Mouse (Mus musculus) CH12.LX (cell line): Measurements from ENCODE around the gene Cdh13. TPM values are rescaled to one million over a fixed set of nuclear protein-coding genes. Genes with fewer than 3 reads are reported as not detected.

ENCODE experiments used
- DNase-seq: peaks from one replicate; pipeline ENCODE4 v3.0.0-alpha.2; 2013; ENCODE audit errors: extremely low read depth
- H3K27ac ChIP-seq: 2 replicates; pipeline ENCODE4 v1.5.1; 2012; ENCODE audit warnings: low read depth, mild to moderate bottlenecking, control low read depth, moderate library complexity; ENCODE audit not compliant: insufficient read depth
- H3K27me3 ChIP-seq: replicated peaks from 2 replicates; pipeline ENCODE3; 2012; ENCODE audit warnings: inconsistent platforms
- H3K36me3 ChIP-seq, 2 experiments: replicated peaks in 1 of 2; 2 replicates each; pipeline versions ENCODE3 to v1.6.1; 2012; ENCODE audit warnings: inconsistent platforms in 1 of 2, low read length in 1 of 2, mild to moderate bottlenecking in 1 of 2, mixed read lengths in 1 of 2, moderate library complexity in 1 of 2; ENCODE audit not compliant: control insufficient read depth in 1 of 2, insufficient read depth in 1 of 2
- H3K4me1 ChIP-seq, 2 experiments: 2 replicates each; pipeline ENCODE4 v1.6.1; 2012; ENCODE audit warnings: inconsistent platforms in 1 of 2, moderate library complexity in 1 of 2; ENCODE audit not compliant: insufficient read depth in 2 of 2, control insufficient read depth in 1 of 2
- H3K4me2 ChIP-seq: 2 replicates; pipeline ENCODE4 v1.6.1; 2012; ENCODE audit warnings: low read depth, mild to moderate bottlenecking, control low read depth; ENCODE audit not compliant: poor library complexity, insufficient read depth, severe bottlenecking
- H3K4me3 ChIP-seq, 3 experiments: fragments of 150-350 bp in 1 of 3; sonication (generic) in 1 of 3; replicated peaks in 1 of 3; 2 replicates each; pipeline versions ENCODE3 to v1.5.1; 2011 to 2012; ENCODE audit warnings: low read depth in 2 of 3, low read length in 2 of 3, mild to moderate bottlenecking in 2 of 3, moderate library complexity in 2 of 3, control low read depth in 1 of 3, improper control_type of control experiment in 1 of 3, inconsistent platforms in 1 of 3, mixed read lengths in 1 of 3; ENCODE audit not compliant: poor library complexity in 1 of 3
- H3K79me2 ChIP-seq: replicated peaks from 2 replicates; pipeline ENCODE4 v1.6.1; 2012; ENCODE audit warnings: mild to moderate bottlenecking, moderate library complexity; ENCODE audit not compliant: control insufficient read depth, poor library complexity, insufficient read depth, severe bottlenecking; ENCODE audit errors: extremely low read depth
- H3K9ac ChIP-seq: 2 replicates; pipeline ENCODE4 v1.6.1; 2012; ENCODE audit warnings: low read depth, mild to moderate bottlenecking, control low read depth, moderate library complexity; ENCODE audit not compliant: insufficient read depth
- H3K9me3 ChIP-seq: replicated peaks from 2 replicates; pipeline ENCODE3; 2012; ENCODE audit warnings: low read length, inconsistent platforms, mixed read lengths
- BHLHE40 ChIP-seq: IDR thresholded peaks from 2 replicates; pipeline ENCODE4 v1.6.1; 2011; ENCODE audit warnings: mild to moderate bottlenecking, low read depth, low read length, improper control_type of control experiment
- CHD1 ChIP-seq: IDR thresholded peaks from 2 replicates; pipeline ENCODE4 v1.6.1; 2012; ENCODE audit warnings: low read depth, low read length, improper control_type of control experiment, inconsistent platforms
- E2F4 ChIP-seq: IDR thresholded peaks from 2 replicates; pipeline ENCODE4 v1.6.1; 2011; ENCODE audit warnings: low read depth, low read length, improper control_type of control experiment; ENCODE audit not compliant: insufficient replicate concordance
- EP300 ChIP-seq: IDR thresholded peaks from 2 replicates; pipeline ENCODE4 v1.6.1; 2011; ENCODE audit warnings: low read length, improper control_type of control experiment
- ETS1 ChIP-seq: conservative IDR thresholded peaks from 2 replicates; pipeline ENCODE4 v1.6.1; 2012; ENCODE audit warnings: low read depth, mild to moderate bottlenecking, inconsistent platforms, low read length, improper control_type of control experiment, moderate library complexity
- GABPA ChIP-seq: IDR thresholded peaks from 2 replicates; pipeline ENCODE4 v1.6.1; 2012; ENCODE audit warnings: low read depth, low read length, improper control_type of control experiment, inconsistent platforms; ENCODE audit not compliant: insufficient replicate concordance
- HCFC1 ChIP-seq: IDR thresholded peaks from 2 replicates; pipeline ENCODE4 v1.6.1; 2012; ENCODE audit warnings: low read depth, mild to moderate bottlenecking, inconsistent platforms, low read length, improper control_type of control experiment
- IRF4 ChIP-seq: IDR thresholded peaks from 2 replicates; pipeline ENCODE4 v1.6.1; 2014; ENCODE audit warnings: low read depth, mild to moderate bottlenecking, inconsistent platforms, low read length, improper control_type of control experiment
- JUN ChIP-seq: IDR thresholded peaks from 2 replicates; pipeline ENCODE4 v1.6.1; 2011; ENCODE audit warnings: low read depth, mild to moderate bottlenecking, low read length, improper control_type of control experiment, moderate library complexity; ENCODE audit not compliant: insufficient read depth
- JUND ChIP-seq: conservative IDR thresholded peaks from 2 replicates; pipeline ENCODE4 v1.6.1; 2011; ENCODE audit warnings: low read depth, low read length, improper control_type of control experiment
- KAT2A ChIP-seq: IDR thresholded peaks from 2 replicates; pipeline ENCODE4 v1.6.1; 2012; ENCODE audit warnings: low read length, improper control_type of control experiment, inconsistent platforms; ENCODE audit not compliant: insufficient replicate concordance
- MAZ ChIP-seq: IDR thresholded peaks from 2 replicates; pipeline ENCODE4 v1.6.1; 2012; ENCODE audit warnings: low read depth, mild to moderate bottlenecking, inconsistent platforms, low read length, improper control_type of control experiment, moderate library complexity
- MEF2A ChIP-seq: IDR thresholded peaks from 2 replicates; pipeline ENCODE4 v1.6.1; 2014; ENCODE audit warnings: low read depth, mild to moderate bottlenecking, inconsistent platforms, low read length, improper control_type of control experiment, borderline replicate concordance
- MYC ChIP-seq: IDR thresholded peaks from 2 replicates; pipeline ENCODE4 v1.6.1; 2011; ENCODE audit warnings: low read depth, mild to moderate bottlenecking, improper control_type of control experiment, low read length
- PAX5 ChIP-seq: IDR thresholded peaks from 2 replicates; pipeline ENCODE4 v1.6.1; 2012; ENCODE audit warnings: low read length, inconsistent platforms, mixed read lengths
- POLR2AphosphoS2 ChIP-seq: IDR thresholded peaks from 2 replicates; pipeline ENCODE4 v1.6.1; 2011; ENCODE audit warnings: low read depth, low read length, improper control_type of control experiment
- RCOR1 ChIP-seq: conservative IDR thresholded peaks from 2 replicates; pipeline ENCODE4 v1.6.1; 2012; ENCODE audit warnings: low read depth, mild to moderate bottlenecking, inconsistent platforms, low read length, improper control_type of control experiment
- SIN3A ChIP-seq: IDR thresholded peaks from 2 replicates; pipeline ENCODE4 v1.6.1; 2012; ENCODE audit warnings: low read length, improper control_type of control experiment, inconsistent platforms
- TBP ChIP-seq: conservative IDR thresholded peaks from 2 replicates; pipeline ENCODE4 v1.6.1; 2011; ENCODE audit warnings: low read depth, low read length, improper control_type of control experiment
- ZMIZ1 ChIP-seq: IDR thresholded peaks from 2 replicates; pipeline ENCODE4 v1.6.1; 2012; ENCODE audit warnings: low read depth, mild to moderate bottlenecking, inconsistent platforms, low read length, improper control_type of control experiment
- dilution Hi-C: fragments of 300-500 bp; cut with MboI; formaldehyde crosslinking; loops from 2 replicates; pipeline ENCODE4 v1.14.3; 2020; ENCODE audit warnings: low sequenced_read_pairs; ENCODE audit not compliant: extremely low pct_unique_long_range_greater_than_20kb, extremely low pct_ligation_motif_present
- in situ Hi-C: fragments of 300-500 bp; cut with MboI; formaldehyde crosslinking; loops from 3 replicates; pipeline ENCODE4 v1.14.3; 2019; ENCODE audit warnings: low sequenced_read_pairs, low pct_ligation_motif_present, low pct_unique_long_range_greater_than_20kb, mixed read lengths
- polyA plus RNA-seq: library from polyadenylated mRNA; unstranded; fragments of >175 nt; gene quantifications from 2 replicates; pipeline ENCODE4 v1.2.1, GENCODE M21; 2012; ENCODE audit warnings: low read depth; ENCODE audit not compliant: insufficient read length
- total RNA-seq, 2 experiments: library from RNA; depleted of rRNA; stranded (reverse); fragments of 300-350 nt in 1 of 2; fragments of >200 nt in 1 of 2; gene quantifications; 2 replicates each; pipeline ENCODE4 v1.2.3; 2012 to 2014

The Cdh13 gene
- total and polyA plus RNA-seq, 3 experiments: not detected

DNA sequence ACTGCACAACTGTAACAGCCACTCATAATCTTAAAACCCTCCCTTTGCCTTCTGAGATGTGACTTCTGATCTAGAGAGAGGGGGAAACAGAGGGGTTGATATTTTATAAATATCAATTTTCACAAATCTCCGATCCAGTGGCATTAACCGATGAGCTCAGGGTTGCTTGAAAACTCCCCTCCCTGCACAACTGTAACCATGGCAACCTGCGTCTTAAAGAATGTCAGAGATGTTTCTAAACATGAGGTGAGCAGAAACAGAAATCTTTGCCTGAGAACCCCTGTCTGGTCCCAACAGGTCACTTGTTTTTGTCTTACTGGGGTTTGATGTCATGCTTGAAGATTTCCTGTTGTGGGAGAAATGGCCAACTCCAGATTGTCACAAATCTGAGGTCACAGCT is 513.6 kb downstream of the Cdh13 start:
- Histone ChIP-seq H3K27me3 (no peaks in the 10 kb centered on the region), H3K4me3 (no peak overlapping the region), H3K4me2 (no peak overlapping the region), H3K4me1 (no peaks in the 10 kb centered on the region), H3K9ac (no peak overlapping the region), H3K9me3 (peaks cover 84% of the 10 kb centered on the region), H3K36me3 (no peaks in the 10 kb centered on the region), H3K79me2 (no peaks in the 10 kb centered on the region), H3K27ac (no peak overlapping the region)
- in situ Hi-C loops: no loop called here
- no peak for DNase-seq
- dilution Hi-C loops: no loop called here
- TF ChIP-seq GABPA: no peak
- no peak for TF ChIP-seq BHLHE40
- no peak for TF ChIP-seq E2F4
- TF ChIP-seq RCOR1: no peak
- TF ChIP-seq EP300: no peak
- TF ChIP-seq JUND: no peak
- no peak for TF ChIP-seq HCFC1
- TF ChIP-seq IRF4: no peak
- TF ChIP-seq ZMIZ1: no peak
- no peak for TF ChIP-seq TBP
- no peak for TF ChIP-seq SIN3A
- TF ChIP-seq POLR2AphosphoS2: no peak
- no peak for TF ChIP-seq JUN
- TF ChIP-seq MYC: no peak
- TF ChIP-seq ETS1: no peak

DNA sequence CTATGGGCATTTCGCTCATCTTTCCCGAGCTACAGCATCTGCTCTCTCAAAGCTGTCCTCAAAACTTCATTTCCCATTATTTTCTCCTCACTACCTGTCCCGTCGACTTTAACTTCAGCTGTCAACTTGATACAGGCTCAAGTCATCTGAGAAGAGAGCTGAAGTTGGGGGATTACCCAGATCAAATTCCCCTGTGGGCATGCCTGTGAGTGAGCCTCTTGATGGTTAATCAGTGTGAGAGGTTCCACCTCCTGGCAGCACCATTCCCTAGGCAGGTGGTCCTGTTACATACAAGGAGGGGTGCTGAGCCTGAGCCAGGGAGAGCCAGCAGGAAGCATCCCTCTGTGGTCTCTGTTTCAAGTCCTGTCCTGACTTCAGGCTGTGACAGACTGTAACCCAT is 519.6 kb downstream of the Cdh13 start:
- dilution Hi-C loops (no loop called here), in situ Hi-C loops (no loop called here)
- TF ChIP-seq POLR2AphosphoS2 (no peak), GABPA (no peak), SIN3A (no peak)
- Histone ChIP-seq H3K27ac (no peak overlapping the region), H3K36me3 (no peaks in the 10 kb centered on the region), H3K9ac (no peak overlapping the region), H3K79me2 (no peaks in the 10 kb centered on the region), H3K4me2 (no peak overlapping the region), H3K9me3 (peaks cover 74% of the 10 kb centered on the region), H3K4me3 (no peak overlapping the region), H3K4me1 (no peaks in the 10 kb centered on the region), H3K27me3 (no peaks in the 10 kb centered on the region)
- no peak for DNase-seq

DNA sequence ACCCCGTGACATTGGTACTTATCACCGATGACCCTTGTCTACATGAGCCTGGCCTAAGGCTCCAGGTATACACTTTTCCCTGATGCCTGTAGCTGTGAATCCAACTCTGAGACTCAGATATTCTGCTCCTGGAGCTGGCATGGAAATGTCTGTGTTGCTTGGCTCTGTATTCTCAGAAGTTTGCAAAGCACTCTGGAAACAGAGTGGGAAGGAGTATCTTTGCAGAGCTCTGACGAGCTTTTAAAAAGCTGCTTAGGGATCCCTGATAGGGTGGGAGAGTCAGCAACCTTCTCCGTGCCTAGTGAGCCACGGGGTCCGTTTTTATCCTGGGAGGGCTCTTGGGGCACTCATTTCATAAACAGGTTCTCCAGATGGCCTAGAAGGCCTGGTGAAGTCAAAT is 526.1 kb downstream of the Cdh13 start:
- no peaks in the 10 kb centered on the region for H3K36me3 ChIP-seq
- no peak for DNase-seq
- H3K27ac ChIP-seq: no peak overlapping the region
- H3K27me3 ChIP-seq: no peaks in the 10 kb centered on the region
- dilution Hi-C loops: no loop called here
- no peak overlapping the region for H3K9ac ChIP-seq
- H3K4me2 ChIP-seq: no peak overlapping the region
- no peaks in the 10 kb centered on the region for H3K4me1 ChIP-seq
- no peaks in the 10 kb centered on the region for H3K79me2 ChIP-seq
- TF ChIP-seq IRF4 (no peak), CHD1 (no peak), ZMIZ1 (no peak), E2F4 (no peak), MAZ (no peak), KAT2A (no peak), MEF2A (no peak), JUND (no peak), PAX5 (no peak)
- TF ChIP-seq, all 38 proteins: peak for 0
- in situ Hi-C loops: no loop called here
- no peak overlapping the region for H3K4me3 ChIP-seq
- H3K9me3 ChIP-seq: peaks cover 71% of the 10 kb centered on the region
